Mouse (Mus musculus): ENCODE data around the gene Ints13.
"Not testable (repeated sequence)": the region's sequence is repeated elsewhere in the genome, so short reads cannot be mapped to it uniquely, and the experiment has no call there.

The Ints13 gene

DNA sequence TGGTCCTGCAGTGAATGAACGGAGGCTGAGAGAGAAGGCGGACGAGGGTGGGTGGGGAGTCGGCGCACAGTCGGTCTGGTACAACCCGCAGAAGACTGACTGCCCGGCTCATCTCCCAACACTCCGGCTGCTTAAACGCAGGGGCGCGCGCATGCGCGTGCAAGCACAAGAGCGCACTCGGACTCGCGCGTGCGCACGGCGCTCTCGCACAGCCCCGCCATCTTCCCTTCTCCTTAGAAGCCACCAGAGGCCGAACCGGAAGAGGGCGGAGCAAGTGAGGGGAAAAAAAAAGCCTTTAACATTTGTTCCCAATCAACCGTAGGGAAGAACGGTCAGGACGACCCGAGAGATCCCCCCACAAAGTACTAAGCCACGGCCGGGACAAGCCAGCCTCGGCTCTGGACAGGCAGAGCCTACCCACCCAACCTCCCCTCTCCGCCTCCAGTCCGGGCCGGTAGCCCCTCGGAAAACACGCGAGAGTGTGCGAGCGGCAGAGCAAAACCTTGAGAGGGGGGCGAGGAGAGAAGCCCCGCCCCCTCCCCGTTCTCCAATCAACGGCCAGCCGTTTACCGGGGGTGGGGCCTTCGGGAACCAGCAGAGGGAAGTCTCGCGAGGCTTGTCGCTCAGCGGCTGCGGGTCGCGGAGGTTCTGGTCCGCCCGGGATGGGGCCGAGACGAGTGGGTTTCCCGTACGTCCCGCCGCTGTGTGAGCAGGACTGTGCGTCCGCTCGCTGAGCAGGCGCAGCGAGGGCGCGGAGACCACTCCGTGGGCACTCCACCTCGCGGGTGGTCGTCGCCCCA is at the start of gene Ints13:
Gene Ints13, minus strand, starts transcription at position 526 of the 800 bp plus-strand sequence.
- peak; percentile 97 to 98 for DNase-seq

DNA sequence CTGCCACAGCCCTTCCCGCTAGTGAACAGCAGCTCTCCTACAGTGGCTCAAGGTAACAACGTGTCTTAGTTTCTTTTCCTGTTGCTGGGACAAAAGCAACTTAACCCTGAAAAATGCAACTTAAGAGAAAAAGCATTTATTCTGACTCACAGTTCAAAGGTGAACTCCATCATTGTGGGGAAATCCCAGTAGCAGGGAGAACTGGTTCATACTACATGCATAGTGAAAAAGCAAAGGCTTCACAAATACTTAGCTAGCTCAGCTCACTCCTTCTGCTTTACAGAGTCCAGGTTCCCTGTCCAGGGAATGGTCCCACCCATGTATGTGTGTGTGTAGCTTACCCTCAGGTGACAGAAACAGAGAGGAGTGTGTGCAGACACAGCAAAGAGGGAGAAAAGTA is 39.0 kb upstream of the Ints13 start:
- no peak for DNase-seq

DNA sequence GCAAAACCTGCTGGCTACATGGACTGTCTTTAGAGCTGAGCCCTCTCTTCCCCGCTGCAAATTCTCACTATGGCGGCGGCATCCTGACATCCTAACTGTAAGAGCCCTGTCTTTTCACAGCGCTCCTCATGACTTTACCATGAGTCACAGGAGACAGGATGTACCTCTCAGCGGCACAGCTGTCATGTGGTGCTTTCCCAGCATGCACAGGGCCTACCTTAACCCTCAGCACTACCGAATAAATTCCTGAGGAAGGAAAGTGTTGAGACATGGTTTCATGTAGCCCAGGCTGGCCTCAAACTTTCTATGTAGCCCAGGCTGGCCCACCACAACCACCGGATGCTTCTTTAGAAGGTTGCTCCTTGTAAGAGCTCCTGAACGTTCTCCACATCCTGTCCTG is 38.3 kb upstream of the Ints13 start:
- no peak for DNase-seq

DNA sequence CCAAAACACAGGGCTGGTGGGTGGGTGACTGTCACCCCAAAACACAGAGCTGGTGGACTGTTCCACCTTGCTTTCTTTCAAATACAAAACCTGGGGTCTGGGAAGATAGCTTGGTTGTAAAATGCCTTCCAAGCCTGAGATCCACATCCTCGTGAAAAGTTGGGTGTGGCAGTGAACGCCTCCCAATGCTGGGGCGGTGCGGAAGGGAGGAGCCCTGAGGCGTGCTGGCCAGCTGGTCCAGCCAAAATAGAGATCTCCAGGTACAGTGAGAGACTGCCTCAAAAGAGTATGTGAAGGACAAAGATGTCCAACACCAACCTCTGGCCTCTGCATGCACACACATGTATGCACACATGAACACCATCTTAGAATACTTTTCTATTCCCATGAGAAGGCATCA is 36.9 kb upstream of the Ints13 start:
- no peak for DNase-seq

DNA sequence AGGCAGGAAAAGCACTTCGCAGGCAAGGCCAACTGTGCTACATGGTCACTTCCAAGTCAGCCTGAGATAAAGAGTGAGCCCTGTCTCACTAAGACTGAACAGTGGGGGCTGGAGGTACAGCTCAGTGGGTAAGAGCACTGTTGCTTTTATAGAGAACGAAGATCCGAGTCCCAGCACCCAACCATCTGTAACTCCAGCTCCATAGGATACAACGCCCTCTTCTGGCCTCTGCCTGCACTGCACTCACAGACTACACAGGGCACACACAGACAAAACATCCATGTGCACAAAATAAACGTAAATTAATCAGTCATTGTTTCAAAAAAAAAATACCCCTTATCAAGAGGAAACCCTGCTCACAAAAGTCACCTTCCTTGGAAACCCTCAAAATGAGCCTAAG is 36.3 kb upstream of the Ints13 start:
- no peak for DNase-seq

DNA sequence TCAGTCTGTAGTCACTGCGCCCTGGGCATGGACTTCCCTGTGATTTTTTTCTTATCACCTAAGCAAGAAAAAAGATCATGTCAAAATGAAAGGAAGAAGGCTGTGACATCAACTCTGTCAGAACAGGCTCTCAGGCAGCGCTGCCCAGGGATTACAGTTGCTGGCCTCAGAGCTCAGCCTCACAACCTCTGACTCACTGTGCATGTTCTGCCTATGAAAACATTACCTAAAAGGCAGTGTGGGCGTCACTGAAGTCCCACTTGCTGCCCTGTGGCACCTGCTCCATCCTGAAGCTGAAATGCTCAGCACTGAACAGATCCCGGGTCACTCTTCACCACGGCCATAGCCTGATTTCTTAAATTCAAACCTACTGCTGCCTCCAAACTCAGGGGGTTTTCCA is 35.1 kb upstream of the Ints13 start:
- no peak for DNase-seq

DNA sequence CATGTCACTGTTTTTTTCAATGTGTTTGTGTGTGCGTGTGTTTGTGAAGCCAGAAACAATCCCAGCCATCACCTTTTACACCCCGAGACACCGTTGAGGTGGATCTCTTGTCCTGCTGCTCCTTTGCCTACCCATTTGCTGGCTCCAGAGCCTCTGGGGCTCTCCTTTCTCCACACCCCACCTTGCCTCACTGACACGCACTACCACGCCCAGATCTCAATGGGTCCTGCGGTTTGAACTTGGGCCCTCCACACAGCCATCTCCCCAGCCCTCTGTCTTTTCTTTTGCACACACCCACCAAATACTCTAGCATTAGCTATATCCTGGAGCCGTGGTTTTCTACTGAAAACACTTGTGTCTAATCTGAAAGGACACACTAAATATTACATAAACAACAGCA is 34.3 kb upstream of the Ints13 start:
- DNase-seq, result no peak

DNA sequence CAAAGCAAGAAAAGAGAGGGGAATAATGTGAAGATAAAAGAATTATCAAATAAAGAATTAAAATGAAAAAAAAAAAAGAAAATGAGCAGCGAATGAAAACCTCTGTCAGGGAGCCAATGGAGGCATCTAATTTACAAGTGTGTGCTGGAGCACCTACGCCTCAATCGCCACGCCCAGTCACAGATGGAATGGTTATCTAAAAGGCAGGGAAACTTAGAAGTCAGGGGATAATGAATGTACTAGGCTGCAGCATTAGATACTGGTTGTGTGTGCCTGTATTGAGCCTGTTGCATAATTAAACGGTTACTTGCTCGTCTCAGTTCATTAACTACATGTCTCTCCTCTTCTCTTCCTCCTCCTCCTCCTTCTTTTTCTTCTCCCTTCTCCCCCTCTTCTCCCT is 33.8 kb upstream of the Ints13 start:
- DNase-seq, result no peak

DNA sequence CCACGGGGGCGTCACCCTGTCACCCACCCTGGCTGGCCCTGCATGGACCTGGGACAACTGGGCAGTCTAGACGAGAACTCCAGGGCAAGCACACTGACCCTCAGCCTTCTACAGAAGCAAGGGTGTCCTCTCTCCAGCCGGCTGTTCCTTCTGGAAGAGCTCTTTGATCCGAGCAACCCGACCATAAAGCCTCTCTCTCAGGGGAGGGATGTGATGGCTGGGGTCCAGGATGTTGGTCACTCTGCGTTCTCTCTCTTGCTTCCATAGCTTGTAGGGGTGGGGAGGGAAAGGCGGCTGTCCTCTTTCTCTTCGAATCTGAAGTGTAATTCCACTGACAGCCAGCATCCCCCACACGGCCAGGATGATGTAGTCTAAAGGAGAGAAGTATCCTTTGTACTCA is 26.0 kb upstream of the Ints13 start:
- DNase-seq, result no peak

DNA sequence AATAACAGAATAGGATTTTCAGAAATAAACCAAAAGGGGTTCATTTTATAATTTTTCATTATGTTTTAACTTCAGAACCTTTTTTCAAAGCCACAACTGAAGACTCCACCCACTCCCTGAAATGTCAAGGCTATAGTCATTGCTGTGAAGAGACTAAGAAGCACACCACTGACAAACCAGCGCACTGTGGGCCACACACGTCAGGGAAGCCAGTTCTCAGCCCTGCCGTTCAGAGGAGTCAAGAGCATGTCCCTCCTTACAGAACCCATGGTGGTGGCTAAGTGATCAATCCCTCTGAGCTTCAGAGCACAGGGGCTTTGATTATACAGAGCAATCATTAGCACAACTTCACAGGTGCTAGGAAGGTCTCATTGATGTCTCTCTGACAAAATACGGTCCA is 25.0 kb upstream of the Ints13 start:
- no peak for DNase-seq

DNA sequence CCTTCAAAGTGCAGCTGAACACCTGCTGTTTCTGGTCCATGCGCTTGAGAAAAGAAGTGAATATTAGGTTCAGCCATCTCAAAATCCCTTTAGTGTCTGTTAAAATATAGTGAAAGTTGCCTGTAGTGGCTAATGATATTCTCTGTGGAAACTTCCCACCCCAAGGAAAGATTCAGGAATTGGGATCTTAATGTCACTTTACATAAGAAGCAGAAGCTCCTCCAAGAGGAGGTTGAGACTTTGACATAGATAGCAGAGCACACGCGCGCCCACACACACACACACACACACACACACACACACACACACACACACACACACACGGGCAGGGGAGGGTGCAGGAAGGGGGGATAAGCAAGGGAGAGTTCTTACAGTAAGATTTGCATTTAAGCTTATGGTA is 7.5 kb upstream of the Ints13 start:
- no peak for DNase-seq

DNA sequence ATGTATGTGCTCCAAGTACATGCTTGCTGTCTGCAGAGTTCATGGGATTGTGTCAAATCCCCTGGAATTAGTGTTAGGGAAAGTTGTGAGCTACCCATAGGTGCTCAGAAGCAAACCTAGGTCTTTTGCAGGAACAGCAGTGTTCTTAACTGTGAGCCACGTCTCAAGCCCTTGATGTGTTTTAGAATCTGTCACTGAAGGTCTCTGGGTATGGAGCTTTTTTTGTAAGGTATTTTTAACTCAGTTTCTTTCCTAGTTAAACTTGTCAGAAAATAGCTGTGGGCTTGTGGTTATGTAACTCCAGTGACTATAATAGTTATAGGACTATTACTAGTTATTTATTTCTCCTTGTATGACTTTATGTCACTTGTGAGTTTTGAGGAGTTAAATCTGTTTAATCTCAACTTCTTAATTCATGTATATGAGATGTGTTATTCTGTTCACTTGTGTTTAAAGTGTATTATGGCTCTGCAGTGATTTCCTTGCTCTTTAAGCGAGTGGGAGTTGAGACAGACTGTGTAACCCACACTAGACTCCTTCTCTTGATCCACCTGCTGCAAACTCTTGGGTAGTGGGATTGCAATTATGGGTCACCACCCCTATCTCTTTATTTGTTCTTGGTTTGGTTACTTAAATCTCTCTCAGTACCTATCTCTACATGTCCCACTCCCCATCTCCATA is 5.9 kb upstream of the Ints13 start:
- no peak for DNase-seq

DNA sequence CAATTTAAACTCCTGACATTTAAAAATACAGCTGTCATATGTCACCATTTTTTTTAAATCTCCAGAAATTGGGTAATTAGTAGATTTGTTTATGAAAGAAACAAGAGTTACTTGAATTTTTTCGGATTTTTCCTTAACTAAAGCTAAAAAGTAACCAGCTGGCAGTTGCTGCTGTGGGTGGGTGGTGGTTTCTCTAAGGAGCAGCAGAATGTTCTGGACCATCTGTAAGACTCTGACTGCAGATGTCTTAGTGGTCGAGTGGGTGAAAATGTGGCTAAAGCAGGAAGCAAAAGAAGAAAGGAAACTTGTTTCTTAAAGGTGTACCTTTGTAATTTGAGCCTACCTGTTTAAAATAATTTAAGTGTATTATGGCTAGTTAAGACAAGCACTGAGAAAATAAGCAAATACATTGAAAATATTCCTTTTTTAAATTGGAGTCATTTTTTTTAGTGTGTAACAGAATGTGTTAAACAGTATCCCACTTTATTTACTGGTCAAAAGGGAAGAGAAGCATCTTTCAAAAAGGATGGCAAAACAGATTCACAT is 2.8 kb upstream of the Ints13 start:
- no peak for DNase-seq

DNA sequence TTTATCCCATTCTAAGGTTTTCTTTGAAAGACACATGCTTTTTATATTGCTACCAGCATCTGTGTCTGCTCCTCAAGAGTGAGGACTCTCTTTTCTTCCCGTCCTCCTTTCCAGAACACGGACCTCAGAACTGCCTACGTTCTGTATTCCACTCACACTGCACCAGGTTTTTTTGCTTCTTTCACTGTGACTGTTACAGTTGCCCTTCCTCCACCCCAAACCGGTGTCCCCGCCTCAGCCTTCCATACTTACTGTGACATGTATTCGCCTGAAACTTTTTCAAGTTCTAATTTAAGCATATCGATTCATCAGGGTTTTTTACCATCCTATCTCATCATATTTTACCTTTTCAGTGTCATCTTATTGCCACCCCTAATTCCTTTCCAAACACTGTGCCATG is 951 bp upstream of the Ints13 start:
- peak; percentile 20 to 21 for DNase-seq

DNA sequence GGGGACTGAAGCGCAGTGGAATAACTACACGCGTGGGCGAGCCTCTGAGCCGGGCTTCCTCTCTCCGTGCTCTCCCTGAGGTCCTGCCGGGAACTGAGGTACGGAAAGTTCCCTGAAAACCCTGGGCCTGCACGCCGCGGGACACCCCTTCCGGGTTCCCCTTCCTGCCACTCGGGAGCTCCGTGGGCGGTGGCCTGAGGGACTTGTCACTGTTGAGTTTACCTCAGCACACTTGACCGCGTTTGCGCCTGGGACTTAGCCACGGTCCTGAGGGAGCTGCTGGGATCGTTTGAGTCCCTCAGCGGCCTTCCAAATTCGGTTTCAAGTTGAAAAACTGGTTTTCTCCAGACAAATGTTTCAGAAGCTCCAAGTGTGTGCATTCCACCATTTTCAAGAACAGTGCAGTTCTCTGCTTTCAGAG is 486 bp upstream of the Ints13 start:
- peak in 1 of 2 experiments; percentile 78 for DNase-seq

DNA sequence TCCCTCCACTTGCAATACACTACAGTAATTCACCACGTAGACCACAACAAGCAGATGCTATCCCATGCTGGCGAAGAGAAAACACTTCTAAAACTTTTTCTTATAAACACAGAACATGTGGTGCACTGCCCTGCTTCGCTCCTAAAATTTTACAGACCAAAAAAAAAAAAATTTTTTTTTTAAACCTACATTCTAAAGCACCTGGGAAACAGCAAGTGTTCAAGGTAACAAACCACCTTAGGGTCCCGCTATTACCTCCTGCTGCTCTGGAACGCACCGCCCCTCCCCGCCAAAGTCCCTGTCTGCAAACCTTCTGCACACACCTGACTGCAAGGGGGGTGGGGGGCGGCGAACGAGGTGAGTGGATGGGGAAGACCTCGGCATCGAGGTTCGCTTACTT is 732 bp downstream of the Ints13 start, which contains the start of gene Fgfr1op2:
Gene Fgfr1op2, plus strand, starts transcription at position 301 of the 400 bp plus-strand sequence.
- DNase-seq, result no peak

DNA sequence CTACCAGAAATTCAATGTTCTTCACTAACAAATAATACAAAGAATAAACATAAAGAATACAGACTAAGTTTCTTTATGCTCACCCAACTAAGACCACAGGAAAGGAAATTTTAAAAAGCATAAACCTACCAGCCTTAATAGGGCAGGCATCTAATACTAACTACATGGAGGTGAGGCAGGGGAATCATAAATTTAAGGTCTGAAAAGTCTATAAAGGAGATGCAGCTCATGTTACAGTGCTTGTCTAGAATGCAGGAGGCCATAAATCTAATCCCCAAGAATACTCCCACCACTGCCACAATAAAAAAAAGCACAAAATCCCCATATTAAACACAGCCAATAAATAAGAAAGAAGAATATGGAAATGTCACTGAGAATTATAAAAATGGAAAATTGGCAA is 5.6 kb downstream of the Ints13 start:
- DNase-seq, result no peak

DNA sequence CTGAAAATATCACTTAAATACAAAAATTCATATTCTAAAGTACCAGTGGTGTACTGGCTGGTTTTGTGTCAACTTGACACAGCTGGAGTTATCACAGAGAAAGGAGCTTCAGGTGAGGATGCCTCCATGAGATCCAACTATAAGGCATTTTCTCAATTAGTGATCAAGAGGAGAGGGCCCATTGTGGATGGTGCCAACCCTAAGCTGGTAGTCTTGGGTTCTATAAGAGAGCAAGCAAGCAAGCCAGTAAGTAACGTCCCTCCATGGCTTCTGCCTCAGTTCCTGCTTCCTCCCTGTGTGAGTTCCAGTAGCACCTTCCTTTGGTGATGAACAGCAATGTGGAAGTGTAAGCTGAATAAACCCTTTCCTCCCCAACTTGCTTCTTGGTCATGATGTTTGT is 15.2 kb downstream of the Ints13 start:
- not testable (repeated sequence) for DNase-seq

DNA sequence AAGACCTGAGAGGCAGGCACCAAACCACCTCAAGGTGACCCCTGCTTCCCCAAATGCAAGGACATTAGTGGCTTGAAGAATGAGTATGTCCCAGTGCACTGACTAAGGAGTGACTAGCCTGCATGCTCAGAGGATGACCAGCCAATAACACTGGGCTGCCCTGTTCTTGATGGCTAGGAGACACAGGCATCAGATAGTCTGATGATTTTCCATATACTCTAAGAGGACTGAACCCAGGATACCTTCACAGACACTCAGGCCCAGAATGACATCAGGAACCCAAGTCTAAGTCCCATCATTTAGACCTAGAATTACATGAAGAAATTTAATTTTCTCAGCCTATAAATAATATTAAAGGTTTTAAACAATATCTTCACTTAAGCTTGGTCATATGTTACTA is 26.3 kb downstream of the Ints13 start:
- DNase-seq, result no peak

DNA sequence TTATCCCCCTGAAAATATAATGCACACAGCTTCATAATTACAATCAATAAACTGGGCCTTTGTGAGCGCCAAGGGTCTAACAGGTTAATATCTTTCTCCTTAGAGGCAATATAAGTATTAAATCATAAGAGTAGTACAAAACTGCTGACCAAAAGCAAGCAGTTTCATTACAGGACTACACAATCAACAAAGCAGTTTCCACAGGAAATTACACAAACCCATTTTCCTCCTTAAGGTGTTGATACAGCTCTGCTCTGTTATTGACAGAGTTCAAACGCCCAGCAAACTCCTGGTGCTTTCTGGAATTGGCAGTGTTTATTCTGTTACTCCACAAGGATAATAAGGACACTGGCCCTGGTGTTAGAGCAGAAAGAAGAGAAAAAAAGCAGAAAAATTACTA is 27.2 kb downstream of the Ints13 start:
- no peak for DNase-seq

DNA sequence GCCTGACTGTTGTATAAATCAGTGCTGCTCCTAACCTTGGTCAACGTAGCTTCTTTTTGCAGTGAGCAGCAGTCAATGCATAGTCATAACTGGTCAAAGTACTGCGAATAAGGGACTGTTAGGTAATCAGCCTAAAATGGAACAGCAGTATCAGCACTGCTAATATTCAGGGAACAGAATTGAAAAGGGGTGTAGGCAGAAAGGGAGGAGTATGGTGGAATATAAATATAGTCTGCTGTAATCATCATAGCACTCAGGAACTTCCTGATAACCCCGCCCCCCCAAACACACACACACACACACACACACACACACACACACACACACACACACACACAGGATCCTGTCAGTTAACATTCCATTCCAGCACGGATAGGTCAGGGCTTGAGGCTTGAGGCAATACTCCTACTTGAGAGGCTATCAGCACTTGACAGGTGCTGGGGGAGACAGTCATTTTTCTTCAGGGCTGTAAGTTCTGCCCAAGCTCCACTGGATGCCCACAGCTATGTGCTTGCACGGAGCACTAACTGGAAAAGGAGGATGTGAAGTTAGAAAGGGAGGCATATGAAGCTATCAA is 32.3 kb downstream of the Ints13 start:
- DNase-seq, result no peak

DNA sequence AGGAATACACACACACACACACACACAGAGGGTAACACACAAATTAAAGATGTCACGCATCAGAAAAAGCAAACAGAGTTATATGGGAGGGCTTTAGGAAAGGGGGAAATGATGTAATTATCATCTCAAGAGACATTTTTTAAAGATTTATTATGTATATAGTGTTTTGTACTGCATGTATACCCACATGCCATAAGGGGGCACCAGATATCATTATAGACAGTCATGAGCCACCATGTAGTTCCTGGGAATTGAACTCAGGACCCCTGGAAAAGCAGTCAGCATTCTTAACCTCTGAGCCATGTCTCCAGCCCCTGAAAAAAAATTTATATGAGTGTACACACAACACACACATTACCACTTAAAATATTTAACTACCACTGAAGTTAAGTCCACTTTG is 33.0 kb downstream of the Ints13 start:
- DNase-seq, result no peak

DNA sequence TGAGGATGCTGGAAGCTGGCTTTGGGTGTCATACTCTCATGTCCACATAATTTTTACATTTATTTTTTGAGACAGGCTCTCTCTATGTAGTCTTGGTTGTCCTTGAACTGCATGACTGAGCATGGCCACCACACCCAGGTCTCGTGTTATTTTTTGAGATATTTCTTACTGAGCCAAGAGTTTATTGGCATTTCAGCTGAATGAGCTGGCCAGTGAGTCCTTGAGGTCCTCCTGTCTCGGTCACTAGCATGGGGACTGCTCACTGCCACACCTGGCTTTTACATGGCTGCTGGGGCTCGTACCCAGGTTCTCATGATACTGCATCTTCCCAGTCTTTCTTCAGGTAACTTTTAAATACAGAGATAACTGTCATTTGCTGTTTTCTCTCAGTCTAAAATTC is 37.2 kb downstream of the Ints13 start:
- DNase-seq, result no peak

DNA sequence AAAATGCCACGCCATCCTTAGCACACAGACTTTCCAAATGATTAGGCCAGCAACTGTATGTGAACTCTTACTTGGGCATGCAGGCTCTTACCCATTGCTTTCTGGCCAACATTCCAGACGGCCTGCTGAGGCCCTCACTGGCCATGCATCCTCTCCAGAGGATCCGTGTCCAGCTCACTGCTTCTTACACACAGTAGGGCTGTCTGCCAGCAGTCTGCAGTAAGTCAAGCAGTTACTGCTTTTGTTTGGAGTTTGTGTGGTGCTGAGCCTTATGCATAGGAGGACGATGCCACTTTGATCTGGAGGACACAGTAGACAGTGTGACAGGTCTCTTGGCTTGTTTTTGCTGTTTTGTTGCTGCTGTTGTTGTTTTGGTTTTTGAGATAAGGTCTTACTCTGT is 39.0 kb downstream of the Ints13 start:
- DNase-seq, result peak; percentile 7 to 8

Measured in cerebellum, postnatal 25 days (tissue).